Mouse (Mus musculus) liver, adult 2 months (tissue): ENCODE measurements around the gene Akirin2.

Experiments used
- CTCF ChIP-seq: fragments of 200-500 bp; IDR thresholded peaks from 2 replicates; pipeline ENCODE4 v1.5.1; 2011; ENCODE audit warnings: low read depth, low read length, control low read depth
- POLR2A ChIP-seq: fragments of 200-500 bp; IDR thresholded peaks from 2 replicates; pipeline ENCODE4 v1.6.1; 2011; ENCODE audit warnings: low read length, control low read depth; ENCODE audit not compliant: insufficient read depth; ENCODE audit errors: extremely low read depth

- TF ChIP-seq POLR2A (no peak), CTCF (no peak)
Measured at GRCm38 (mm10) chr4:34554596-34554995, 3.9 kb downstream of the Akirin2 start.
